Mouse (Mus musculus): ENCODE data around the gene Ifi35. TPM values are rescaled to one million over a fixed set of nuclear protein-coding genes. Genes with fewer than 3 reads are reported as not detected.

Ifi35 gene
- total RNA-seq, 4 experiments from 2014 or later = 2.8 to 4.8 (median 3.3) TPM

Small RNA genes lying within 50 kb of the gene (microRNA-seq; reads per million reads assigned to microRNA genes)
- 0.88 to 1.3 reads per million in 2 experiments for gene Mir6929

Other genes with a start within 250 kb of the Ifi35 start
- 10 to 100 TPM; 62.4 to 63.9 (median 63.7) TPM for gene Ezh1, start 221.9 kb upstream of the Ifi35 start, total RNA-seq (2022)
- 10 to 100 TPM; 32.9 to 51.1 (median 37.6) TPM for gene Ramp2, start 202.4 kb upstream of the Ifi35 start, total RNA-seq (2022)
- gene Vps25, start 194.7 kb upstream of the Ifi35 start, total RNA-seq (2022) = 10 to 100 TPM; 56.7 to 70.0 (median 65.8) TPM
- 10 to 100 TPM; 11.1 to 12.2 (median 11.6) TPM for gene Wnk4, start 187.8 kb upstream of the Ifi35 start, total RNA-seq (2022)
- under 1 TPM; 0.25 to 0.55 (median 0.35) TPM for gene Cntd1, start 169.4 kb upstream of the Ifi35 start, total RNA-seq (2022)
- 100 to 1,000 TPM in 2 of 4 experiments, 10 to 100 TPM in 2; 95.8 to 105 (median 101) TPM for gene Coa3, start 169.3 kb upstream of the Ifi35 start, total RNA-seq (2022)
- 100 to 1,000 TPM; 178 to 237 (median 199) TPM for gene Becn1, start 146.1 kb upstream of the Ifi35 start, total RNA-seq (2022)
- gene Psme3, start 132.2 kb upstream of the Ifi35 start, total RNA-seq (2022) = 100 to 1,000 TPM; 108 to 132 (median 125) TPM
- gene Aoc2, start 123.3 kb upstream of the Ifi35 start, total RNA-seq (2022) = 1 to 10 TPM; 3.8 to 5.3 (median 4.7) TPM
- under 1 TPM; 0.39 to 0.75 (median 0.59) TPM for gene Aoc3, start 117.8 kb upstream of the Ifi35 start, total RNA-seq (2022)
- not detected for gene G6pc, start 80.8 kb upstream of the Ifi35 start, total RNA-seq (2022)
- 10 to 100 TPM; 47.2 to 57.2 (median 47.5) TPM for gene Aarsd1, start 30.8 kb upstream of the Ifi35 start, total RNA-seq (2022)
- 1 to 10 TPM; 4.4 to 6.6 (median 5.2) TPM for gene Gm27029, start 23.6 kb upstream of the Ifi35 start, total RNA-seq (2022)
- 10 to 100 TPM; 31.1 to 37.3 (median 34.4) TPM for gene Rundc1, start 23.3 kb upstream of the Ifi35 start, total RNA-seq (2022)
- 1 to 10 TPM; 2.1 to 3.5 (median 3.1) TPM for gene Ptges3l, start 23.1 kb upstream of the Ifi35 start, total RNA-seq (2022)
- gene Rpl27, start 6.1 kb upstream of the Ifi35 start, total RNA-seq (2022) = 10 to 100 TPM; 20.6 to 44.6 (median 32.7) TPM
- 100 to 1,000 TPM; 156 to 190 (median 176) TPM for gene Rnd2, start 16.6 kb downstream of the Ifi35 start, total RNA-seq (2022)
- 10 to 100 TPM; 40.7 to 54.4 (median 45.8) TPM for gene Vat1, start 17.8 kb downstream of the Ifi35 start, total RNA-seq (2022)
- 1 to 10 TPM in 3 of 4 experiments, under 1 TPM in 1; 0.78 to 1.4 (median 1.3) TPM for gene Brca1, start 103.5 kb downstream of the Ifi35 start, total RNA-seq (2022)
- 100 to 1,000 TPM; 131 to 144 (median 133) TPM for gene Nbr1, start 103.7 kb downstream of the Ifi35 start, total RNA-seq (2022)
- 1 to 10 TPM in 3 of 4 experiments, under 1 TPM in 1; 0.97 to 3.1 (median 2.2) TPM for gene Tmem106a, start 133.8 kb downstream of the Ifi35 start, total RNA-seq (2022)
- gene Gm11634, start 150.8 kb downstream of the Ifi35 start, total RNA-seq (2022) = not detected
- 10 to 100 TPM in 2 of 4 experiments, 1 to 10 TPM in 2; 7.8 to 11.5 (median 9.5) TPM for gene Rdm1, start 178.8 kb downstream of the Ifi35 start, total RNA-seq (2022)
- gene Arl4d, start 217.1 kb downstream of the Ifi35 start, total RNA-seq (2022) = 10 to 100 TPM; 25.0 to 36.9 (median 30.7) TPM